Mouse (Mus musculus): ENCODE measurements around the gene Cd5l. TPM values are rescaled to one million over a fixed set of nuclear protein-coding genes. Genes with fewer than 3 reads are reported as not detected.
A peak's percentile ranks its signal among the peaks of the same experiment; 100 is the strongest.
"Not testable (repeated sequence)": the region's sequence is repeated elsewhere in the genome, so short reads cannot be mapped to it uniquely, and the experiment has no call there.

The Cd5l gene
- total RNA-seq (2014; rRNA removed) (not detected in 2 replicates), polyA plus RNA-seq (2015; fragmentation: Nextera tagmentation; extraction: Ambion mirVana) (0.11 TPM in 1 of 2 replicates, not detected in the other)

GRCm38 (mm10) chr3:87357581-87357980, at the start of gene Cd5l:
Cd5l (plus strand) TSS chr3:87357881.
- H3K4me2 ChIP-seq (ENCODE audit: low read depth, low read length, poor library complexity, severe bottlenecking) = no peak within 1 kb of the TSS
- H3K27me3 ChIP-seq (ENCODE audit: insufficient read depth, low read length) = no peaks in the 10 kb centered on the region
- ATAC-seq (ENCODE audit: low FRiP score) = no peak
- TF ChIP-seq CTCF (IDR thresholded peaks at IDR 0.05) = no peak
- H3K9ac ChIP-seq (replicated peaks; ENCODE audit: low read length, poor library complexity, severe bottlenecking) = no peak within 1 kb of the TSS
- no peak for DNase-seq (ENCODE audit: low spot score)
- no peak within 1 kb of the TSS for H3K4me3 ChIP-seq (ENCODE audit: low read depth, low read length)
- no peaks in the 10 kb centered on the region for H3K9me3 ChIP-seq (ENCODE audit: low read length)
- H3K4me1 ChIP-seq (ENCODE audit: insufficient read depth, low read length) = no peaks in the 10 kb centered on the region
- H3K36me3 ChIP-seq (ENCODE audit: insufficient read depth, low read length) = no peaks in the 10 kb centered on the region
- H3K27ac ChIP-seq (ENCODE audit: low read depth, low read length) = no peak within 1 kb of the TSS

- no peak overlapping the region for H3K4me3 ChIP-seq (ENCODE audit: low read depth, low read length)
- DNase-seq (ENCODE audit: low spot score) (no peak), ATAC-seq (ENCODE audit: low FRiP score) (no peak)
- TF ChIP-seq CTCF (IDR thresholded peaks at IDR 0.05) = peak; percentile 55
- H3K9ac ChIP-seq (replicated peaks; ENCODE audit: low read length, poor library complexity, severe bottlenecking) = no peak overlapping the region
- H3K4me2 ChIP-seq (ENCODE audit: low read depth, low read length, poor library complexity, severe bottlenecking) = no peak overlapping the region
- H3K27me3 ChIP-seq (ENCODE audit: insufficient read depth, low read length) = no peaks in the 10 kb centered on the region
- WGBS = 82% methylated on average over 2 of the region's 2 CpGs
- no peaks in the 10 kb centered on the region for H3K4me1 ChIP-seq (ENCODE audit: insufficient read depth, low read length)
- no peaks in the 10 kb centered on the region for H3K36me3 ChIP-seq (ENCODE audit: insufficient read depth, low read length)
- H3K27ac ChIP-seq (ENCODE audit: low read depth, low read length) = no peak overlapping the region
- H3K9me3 ChIP-seq (ENCODE audit: low read length) = no peaks in the 10 kb centered on the region
Measured at GRCm38 (mm10) chr3:87309922-87310321, 47.8 kb upstream of the Cd5l start.

- Histone ChIP-seq H3K9me3 (ENCODE audit: low read length) (no peaks in the 10 kb centered on the region), H3K27me3 (ENCODE audit: insufficient read depth, low read length) (no peaks in the 10 kb centered on the region), H3K4me3 (ENCODE audit: low read depth, low read length) (no peak overlapping the region), H3K9ac (replicated peaks; ENCODE audit: low read length, poor library complexity, severe bottlenecking) (no peak overlapping the region), H3K27ac (ENCODE audit: low read depth, low read length) (no peak overlapping the region), H3K4me2 (ENCODE audit: low read depth, low read length, poor library complexity, severe bottlenecking) (no peak overlapping the region), H3K36me3 (ENCODE audit: insufficient read depth, low read length) (no peaks in the 10 kb centered on the region), H3K4me1 (ENCODE audit: insufficient read depth, low read length) (no peaks in the 10 kb centered on the region)
- TF ChIP-seq CTCF (IDR thresholded peaks at IDR 0.05) = no peak
- no peak for ATAC-seq (ENCODE audit: low FRiP score)
- DNase-seq (ENCODE audit: low spot score) = no peak
- WGBS = 48% methylated on average over 4 of the region's 4 CpGs
Measured at GRCm38 (mm10) chr3:87322557-87322956, 35.1 kb upstream of the Cd5l start.

GRCm38 (mm10) chr3:87323778-87324177, 33.9 kb upstream of the Cd5l start:
- Histone ChIP-seq H3K4me1 (ENCODE audit: insufficient read depth, low read length) (no peaks in the 10 kb centered on the region), H3K27ac (ENCODE audit: low read depth, low read length) (no peak overlapping the region), H3K4me2 (ENCODE audit: low read depth, low read length, poor library complexity, severe bottlenecking) (no peak overlapping the region), H3K27me3 (ENCODE audit: insufficient read depth, low read length) (no peaks in the 10 kb centered on the region), H3K36me3 (ENCODE audit: insufficient read depth, low read length) (no peaks in the 10 kb centered on the region), H3K9me3 (ENCODE audit: low read length) (no peaks in the 10 kb centered on the region), H3K9ac (replicated peaks; ENCODE audit: low read length, poor library complexity, severe bottlenecking) (no peak overlapping the region), H3K4me3 (ENCODE audit: low read depth, low read length) (no peak overlapping the region)
- TF ChIP-seq CTCF (IDR thresholded peaks at IDR 0.05) = peak; percentile 59
- DNase-seq (ENCODE audit: low spot score) = no peak
- WGBS = 16% methylated on average over 3 of the region's 3 CpGs
- no peak for ATAC-seq (ENCODE audit: low FRiP score)

GRCm38 (mm10) chr3:87337899-87338298, 19.8 kb upstream of the Cd5l start:
- Histone ChIP-seq H3K9ac (replicated peaks; ENCODE audit: low read length, poor library complexity, severe bottlenecking) (no peak overlapping the region), H3K36me3 (ENCODE audit: insufficient read depth, low read length) (no peaks in the 10 kb centered on the region), H3K27ac (ENCODE audit: low read depth, low read length) (no peak overlapping the region), H3K27me3 (ENCODE audit: insufficient read depth, low read length) (no peaks in the 10 kb centered on the region), H3K4me3 (ENCODE audit: low read depth, low read length) (no peak overlapping the region), H3K4me1 (ENCODE audit: insufficient read depth, low read length) (no peaks in the 10 kb centered on the region), H3K4me2 (ENCODE audit: low read depth, low read length, poor library complexity, severe bottlenecking) (no peak overlapping the region), H3K9me3 (ENCODE audit: low read length) (no peaks in the 10 kb centered on the region)
- WGBS = 90% methylated on average over 5 of the region's 5 CpGs
- no peak for DNase-seq (ENCODE audit: low spot score)
- no peak for ATAC-seq (ENCODE audit: low FRiP score)
- TF ChIP-seq CTCF (IDR thresholded peaks at IDR 0.05) = no peak

- DNase-seq (ENCODE audit: low spot score) = not testable (repeated sequence)
Measured at GRCm38 (mm10) chr3:87350992-87351391, 6.7 kb upstream of the Cd5l start.

More at GRCm38 (mm10) chr3:87350992-87351391, 6.7 kb upstream of the Cd5l start:
- not testable (repeated sequence) for H3K9ac ChIP-seq (replicated peaks; ENCODE audit: low read length, poor library complexity, severe bottlenecking); H3K4me2 ChIP-seq (ENCODE audit: low read depth, low read length, poor library complexity, severe bottlenecking); H3K4me3 ChIP-seq (ENCODE audit: low read depth, low read length); H3K27ac ChIP-seq (ENCODE audit: low read depth, low read length); ATAC-seq (ENCODE audit: low FRiP score); H3K27me3 ChIP-seq (ENCODE audit: insufficient read depth, low read length); H3K36me3 ChIP-seq (ENCODE audit: insufficient read depth, low read length); H3K9me3 ChIP-seq (ENCODE audit: low read length); H3K4me1 ChIP-seq (ENCODE audit: insufficient read depth, low read length)
- WGBS = 88% methylated on average over 2 of the region's 2 CpGs

Measured in midbrain, postnatal 0 days (tissue).